ENCODE assay signal across 13 mouse cellular contexts in the genomic region with DNA sequence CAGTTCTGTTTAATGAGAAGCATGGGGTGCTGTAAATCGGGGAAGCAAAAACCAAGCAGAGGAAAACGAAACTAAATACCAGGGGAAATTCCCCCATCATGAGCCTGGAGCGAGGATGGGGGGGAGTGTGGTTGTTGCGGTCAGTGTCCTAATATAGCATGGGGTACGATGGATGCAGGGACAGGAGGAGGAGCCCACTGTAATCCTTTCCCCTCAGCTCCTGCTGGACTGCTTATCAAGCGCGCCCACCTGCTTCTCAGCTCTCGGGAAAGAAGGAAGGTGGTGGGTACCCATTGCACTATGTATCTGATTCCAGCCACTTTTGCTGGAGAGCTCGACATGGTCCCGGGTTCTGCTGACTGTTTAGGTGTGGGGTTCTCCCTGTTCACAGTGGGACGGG.
DNase-seq lines count a peak whose midpoint lies in the region; ATAC-seq and TF ChIP-seq lines count a peak whose summit lies in the region.
"Had no signal": no experiment of that assay in that cellular context is flagged by ENCODE, and none has a peak within 500 bp of the region (broad histone marks: within the 10 kb centered on the region; RNA-seq: fewer than 3 reads in every experiment).

No protein-coding gene starts in this region.

- DNase-seq in heart, adult 9 months (ENCODE audit: low spot score in 2 of 2), result no peak
- peak; percentile 18 for DNase-seq in CH12.LX (ENCODE audit: extremely low read depth)
- no peak for DNase-seq in retina, embryonic 14.5 days (ENCODE audit: low spot score)
- DNase-seq in thymus, postnatal 36 days, result no peak
- DNase-seq in embryo, embryonic 10 days (ENCODE audit: low spot score), result no peak
- DNase-seq: adrenal gland, adult 2 months; embryo, embryonic 11 days; gastrocnemius, postnatal 14 days; kidney, postnatal 14 days had no signal

- H3K9ac ChIP-seq in heart, embryonic 12.5 days, result no peak overlapping the region
- H3K9ac ChIP-seq in CH12.LX (ENCODE audit: insufficient read depth, low read depth), result no peak overlapping the region
- H3K9ac ChIP-seq: neural tube, embryonic 13.5 days had no signal

- peak overlapping the region; percentile 3; the same call in 1 of the 2 replicates for H3K4me3 ChIP-seq in heart, embryonic 12.5 days
- H3K4me3 ChIP-seq in CH12.LX (replicated peaks in 1 of 3; ENCODE audit: low read depth in 2 of 3, low read length in 2 of 3, poor library complexity in 1 of 3), result no peak overlapping the region
- H3K4me3 ChIP-seq: neural tube, embryonic 13.5 days had no signal

- peak overlapping the region; percentile 82 for H3K27ac ChIP-seq in heart, embryonic 12.5 days (ENCODE audit: poor library complexity, severe bottlenecking)
- no peak overlapping the region for H3K27ac ChIP-seq in CH12.LX (ENCODE audit: insufficient read depth, low read depth)

- no peak for TF ChIP-seq POLR2A in CH12.LX (IDR thresholded peaks at IDR 0.05; ENCODE audit: low read depth, low read length)

- peak; percentile 72 for ATAC-seq in heart, embryonic 12.5 days (ENCODE audit: insufficient number of reproducible peaks, low FRiP score)
- peak; percentile 90 for ATAC-seq in erythroblast, adult 5-6 weeks (replicated peaks; ENCODE audit: low FRiP score, poor library complexity, severe bottlenecking)
- ATAC-seq in megakaryocyte, adult 5-6 weeks (ENCODE audit: poor library complexity, severe bottlenecking), result peak; percentile 30

- no peak for TF ChIP-seq CTCF in CH12.LX (conservative IDR thresholded peaks at IDR 0.05 in 1 of 2, IDR thresholded peaks at IDR 0.05 in 1 of 2; ENCODE audit: low read depth in 2 of 2, low read length in 2 of 2)

- no peaks in the 10 kb centered on the region for H3K9me3 ChIP-seq in heart, embryonic 12.5 days (replicated peaks)
- no peaks in the 10 kb centered on the region for H3K9me3 ChIP-seq in CH12.LX (replicated peaks; ENCODE audit: low read length)
- H3K9me3 ChIP-seq: neural tube, embryonic 13.5 days had no signal

- no peaks in the 10 kb centered on the region for H3K79me2 ChIP-seq in CH12.LX (replicated peaks; ENCODE audit: control insufficient read depth, extremely low read depth, insufficient read depth, poor library complexity, severe bottlenecking)

- in situ Hi-C loops in CH12.LX (cut with MboI; ENCODE audit: low pct_ligation_motif_present, low pct_unique_long_range_greater_than_20kb, low sequenced_read_pairs), result no loop called here

- H3K27me3 ChIP-seq in heart, embryonic 12.5 days (replicated peaks), result no peaks in the 10 kb centered on the region
- H3K27me3 ChIP-seq in CH12.LX (replicated peaks), result no peaks in the 10 kb centered on the region
- H3K27me3 ChIP-seq: neural tube, embryonic 13.5 days had no signal

- no peak for TF ChIP-seq RAD21 in CH12.LX (IDR thresholded peaks at IDR 0.05; ENCODE audit: low read depth, low read length)

- H3K4me1 ChIP-seq in heart, embryonic 12.5 days (replicated peaks), result peaks cover 49% of the 10 kb centered on the region
- H3K4me1 ChIP-seq in CH12.LX (ENCODE audit: control insufficient read depth in 1 of 2, insufficient read depth in 2 of 2), result peaks cover 6 to 13% of the 10 kb centered on the region in 2 experiments; a peak in 3 of 4 replicates

- H3K4me2 ChIP-seq in heart, embryonic 12.5 days, result peak overlapping the region; percentile 46
- H3K4me2 ChIP-seq in CH12.LX (ENCODE audit: insufficient read depth, low read depth, poor library complexity, severe bottlenecking), result 0 out of 2 replicates have a peak overlapping the region, but pooled peaks have one; percentile 5
- H3K4me2 ChIP-seq: neural tube, embryonic 13.5 days had no signal

- 51% methylated on average over 11 of the region's 11 CpGs for WGBS in heart, embryonic 12.5 days

- dilution Hi-C loops in CH12.LX (cut with MboI; ENCODE audit: extremely low pct_ligation_motif_present, extremely low pct_unique_long_range_greater_than_20kb, low sequenced_read_pairs), result no loop called here

- TF ChIP-seq EP300 in CH12.LX (IDR thresholded peaks at IDR 0.05; ENCODE audit: low read length), result no peak

- peaks cover 2% of the 10 kb centered on the region; the same call in 1 of the 2 replicates for H3K36me3 ChIP-seq in heart, embryonic 12.5 days
- no peaks in the 10 kb centered on the region for H3K36me3 ChIP-seq in CH12.LX (replicated peaks in 1 of 2; ENCODE audit: control insufficient read depth in 1 of 2, insufficient read depth in 1 of 2, low read length in 1 of 2)

TF ChIP-seq in CH12.LX, 34 proteins besides CTCF, POLR2A, EP300 and RAD21:
- no peak for TF ChIP-seq ZKSCAN1 (IDR thresholded peaks at IDR 0.05; ENCODE audit: borderline replicate concordance, low read depth, low read length)
- TF ChIP-seq KAT2A (IDR thresholded peaks at IDR 0.05; ENCODE audit: insufficient replicate concordance, low read length), result no peak
- no peak for TF ChIP-seq MXI1 (IDR thresholded peaks at IDR 0.05; ENCODE audit: low read depth, low read length)
- peak; percentile 34; the same call in 1 of the 2 replicates for TF ChIP-seq IRF4 (IDR thresholded peaks at IDR 0.05; ENCODE audit: low read depth, low read length)
- 0 out of 2 replicates have a peak, but pooled peaks have one; percentile 30 for TF ChIP-seq BHLHE40 (IDR thresholded peaks at IDR 0.05; ENCODE audit: low read depth, low read length)
- TF ChIP-seq MEF2A (IDR thresholded peaks at IDR 0.05; ENCODE audit: borderline replicate concordance, low read depth, low read length), result peak; percentile 78

Comparison
In these comparisons a context has a peak if more than half of its experiments do, and no peak if none do; other contexts are left out.
1. ATAC-seq: peak in every context shown above with its lines; median percentile 90 in erythroblast, adult 5-6 weeks; 72 in heart, embryonic 12.5 days; 30 in megakaryocyte, adult 5-6 weeks.